Comparison of ENCODE assay signal across 8 mouse cellular contexts in the genomic region with DNA sequence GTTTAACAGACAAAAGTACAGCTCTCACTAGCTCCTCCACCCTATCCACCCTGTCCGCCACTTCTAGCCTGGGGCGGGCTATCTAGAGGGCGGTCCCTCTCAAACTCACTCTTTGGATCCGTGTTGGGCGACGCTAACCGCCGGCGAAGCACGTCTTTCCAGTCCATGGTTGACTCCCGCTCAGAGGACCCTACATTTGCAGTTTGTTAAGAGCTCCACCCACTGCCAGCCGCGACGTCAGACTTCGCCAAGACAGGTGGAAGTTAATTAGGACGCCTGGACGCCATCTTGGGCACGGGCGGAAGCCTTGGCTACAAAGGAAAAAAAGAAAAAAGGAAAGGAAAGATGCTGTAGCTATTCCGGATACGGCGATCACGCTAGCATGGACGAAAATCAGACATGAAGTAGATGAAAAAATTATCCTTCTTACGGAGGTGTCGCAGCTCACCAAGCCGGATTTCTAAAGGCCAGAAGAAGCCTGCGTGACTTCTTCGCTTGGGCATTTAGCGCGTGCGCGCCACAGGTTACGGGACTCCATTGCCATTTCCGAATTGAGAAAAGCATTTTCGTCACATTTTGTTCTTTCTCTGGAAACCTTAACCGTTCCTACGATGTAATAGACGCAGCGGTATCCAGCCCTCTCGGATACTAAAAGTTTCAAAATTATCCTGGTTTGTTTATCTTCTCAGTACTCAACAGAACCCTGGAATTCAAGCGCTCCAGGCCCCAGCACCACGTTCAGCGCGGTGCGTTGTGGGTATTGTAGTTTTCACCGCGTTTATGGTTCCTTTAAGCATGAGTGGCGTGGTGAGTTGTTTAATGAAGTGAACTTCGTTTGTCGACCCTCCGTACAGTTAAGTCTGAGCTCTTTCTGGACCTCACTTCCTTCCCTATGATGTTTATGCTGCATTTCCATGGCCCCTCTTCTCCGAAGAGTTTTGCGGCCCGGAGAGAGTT. TPM values are rescaled to one million over a fixed set of nuclear protein-coding genes. Genes with fewer than 3 reads are reported as not detected.
A peak's percentile ranks its signal among the peaks of the same experiment; 100 is the strongest.
DNase-seq lines count a peak whose midpoint lies in the region; ATAC-seq lines count a peak whose summit lies in the region.

A gene (minus strand): TSS at position 514 of the 957 bp plus-strand sequence.

- H3K27me3 ChIP-seq in hindbrain, embryonic 12.5 days = no peaks in the 10 kb centered on the region

- peak within 1 kb of the TSS; percentile 70 for H3K9ac ChIP-seq in hindbrain, embryonic 12.5 days

- peaks cover 28% of the 10 kb centered on the region for H3K4me1 ChIP-seq in hindbrain, embryonic 12.5 days

- peak; percentile 96 for DNase-seq in NIH3T3 (ENCODE audit: low read depth)
- DNase-seq in cerebellum, postnatal 10 days = peak; percentile 93 to 95
- DNase-seq in frontal cortex, postnatal 10 days (ENCODE audit: low spot score in 2 of 2) = peak; percentile 85 to 87
- DNase-seq in layer of hippocampus, postnatal 14 days (ENCODE audit: low spot score in 2 of 2) = peak; percentile 93 to 94
- DNase-seq in lung, postnatal 14 days = peak; percentile 92
- DNase-seq in retina, adult 2 months (ENCODE audit: low read depth, low spot score) = peak; percentile 81
- peak; percentile 88 to 92 for DNase-seq in thymus, postnatal 36 days

- under 1% methylated on average over 55 of the region's 55 CpGs for WGBS in hindbrain, embryonic 12.5 days

- H3K27ac ChIP-seq in hindbrain, embryonic 12.5 days = peak within 1 kb of the TSS; percentile 84

- no peaks in the 10 kb centered on the region for H3K9me3 ChIP-seq in hindbrain, embryonic 12.5 days (replicated peaks)

- peak within 1 kb of the TSS; percentile 65 for H3K4me2 ChIP-seq in hindbrain, embryonic 12.5 days (replicated peaks)

- peaks cover 23% of the 10 kb centered on the region for H3K36me3 ChIP-seq in hindbrain, embryonic 12.5 days

- ATAC-seq in hindbrain, embryonic 12.5 days (ENCODE audit: low FRiP score) = peak; percentile 94

- peak within 1 kb of the TSS; percentile 59 for H3K4me3 ChIP-seq in hindbrain, embryonic 12.5 days

RNA-seq across cellular contexts. Expression of the gene that starts here (rescaled TPM):
- 26.2 and 29.5 TPM in 2 replicates for polyA plus RNA-seq in hindbrain, embryonic 12.5 days (2016; fragmentation: Nextera tagmentation; extraction: Ambion mirVana)
- 10 to 100 TPM; 12.4 to 14.1 TPM for total RNA-seq in layer of hippocampus, postnatal 14 days (2021)

Comparison
In these comparisons a context has a peak if more than half of its experiments do, and no peak if none do; other contexts are left out.
1. Peak in every context shown above with its lines: DNase-seq, ATAC-seq, H3K4me3 ChIP-seq and H3K27ac ChIP-seq.